Mouse (Mus musculus): ENCODE measurements around the gene Rragc.

DNA sequence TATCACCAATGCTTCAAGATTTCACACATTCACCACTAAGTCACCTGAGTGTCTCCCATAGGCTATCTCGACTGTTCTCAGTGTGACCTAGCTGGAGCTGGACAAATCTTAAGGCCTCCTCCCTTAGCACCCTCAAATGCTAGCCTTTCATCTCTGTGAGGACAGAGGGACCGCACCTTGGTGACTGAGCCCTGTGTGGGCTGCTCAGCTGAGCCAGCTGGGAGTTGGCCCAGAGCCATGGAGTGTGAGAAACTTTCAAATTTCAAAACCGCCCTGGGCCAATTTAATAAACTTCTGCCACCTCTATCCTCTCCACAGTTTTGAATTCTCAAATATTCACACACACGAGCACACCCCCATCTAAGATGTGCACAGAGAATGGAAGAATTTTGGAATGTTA lies 43.7 kb downstream of the Rragc start:
- TF ChIP-seq CTCF (IDR thresholded peaks at IDR 0.05; ENCODE audit: extremely low read depth, insufficient read depth, insufficient read length, insufficient replicate concordance) (no peak), POLR2A (IDR thresholded peaks at IDR 0.05; ENCODE audit: low read depth, low read length) (no peak)

Measured in spleen, adult 2 months (tissue).